Mouse (Mus musculus): ENCODE measurements around the gene Blmh. TPM values are rescaled to one million over a fixed set of nuclear protein-coding genes. Genes with fewer than 3 reads are reported as not detected.

The Blmh gene
- polyA plus RNA-seq, 1 experiment, result 1.5 TPM

- Histone ChIP-seq H3K36me3 (ENCODE audit: control insufficient read depth) (no peaks in the 10 kb centered on the region), H3K27me3 (ENCODE audit: control insufficient read depth) (no peaks in the 10 kb centered on the region), H3K4me1 (ENCODE audit: control insufficient read depth) (no peaks in the 10 kb centered on the region), H3K4me3 (replicated peaks) (no peak overlapping the region), H3K9me3 (ENCODE audit: control insufficient read depth, low read length) (no peaks in the 10 kb centered on the region)
- TF ChIP-seq TAL1 (IDR thresholded peaks at IDR 0.05; ENCODE audit: low read length), result no peak
- TF ChIP-seq GATA1 (IDR thresholded peaks at IDR 0.05; ENCODE audit: low read length), result no peak
Observed at GRCm38 (mm10) chr11:77028157-77028556, 103.5 kb downstream of the Blmh start.

- no peaks in the 10 kb centered on the region for H3K36me3 ChIP-seq (ENCODE audit: control insufficient read depth)
- H3K27me3 ChIP-seq (ENCODE audit: control insufficient read depth), result no peaks in the 10 kb centered on the region
- no peaks in the 10 kb centered on the region for H3K4me1 ChIP-seq (ENCODE audit: control insufficient read depth)
- TF ChIP-seq GATA1 (IDR thresholded peaks at IDR 0.05; ENCODE audit: low read length), result no peak
- no peak for TF ChIP-seq TAL1 (IDR thresholded peaks at IDR 0.05; ENCODE audit: low read length)
- no peak overlapping the region for H3K4me3 ChIP-seq (replicated peaks)
- no peaks in the 10 kb centered on the region for H3K9me3 ChIP-seq (ENCODE audit: control insufficient read depth, low read length)
Observed at GRCm38 (mm10) chr11:77031151-77031934, 106.7 kb downstream of the Blmh start.

Other genes starting within 250 kb of the Blmh start
- not detected in 2 replicates for gene Trarg1, start 245.0 kb upstream of the Blmh start, polyA plus RNA-seq (2012)
- gene Gosr1, start 161.2 kb upstream of the Blmh start, polyA plus RNA-seq (2012), result 0.11 and 0.34 TPM in 2 replicates
- 0.10 and 0.14 TPM in 2 replicates for gene Cpd, start 77.8 kb upstream of the Blmh start, polyA plus RNA-seq (2012)
- not detected in 2 replicates for gene Tmigd1, start 22.6 kb upstream of the Blmh start, polyA plus RNA-seq (2012)
- not detected in 2 replicates for gene Slc6a4, start 73.8 kb downstream of the Blmh start, polyA plus RNA-seq (2012)
- gene Nsrp1, start 153.6 kb downstream of the Blmh start, polyA plus RNA-seq (2012), result 0.49 and 0.65 TPM in 2 replicates

Measured in erythroblast, embryonic 14.5 days (primary cell).